Mouse (Mus musculus) 416B (cell line): ENCODE measurements around the gene Nabp1.
A peak's percentile ranks its signal among the peaks of the same experiment; 100 is the strongest.

Experiments
- DNase-seq: peaks from one replicate; pipeline ENCODE4 v3.0.0; 2011; ENCODE audit warnings: low read depth

Nabp1 gene

GRCm38 (mm10) chr1:51478262-51479026, at the start of gene Nabp1:
Gene Nabp1 (minus strand): TSS chr1:51478425.
- DNase-seq: peak; percentile 99

GRCm38 (mm10) chr1:51525563-51526265, 47.5 kb upstream of the Nabp1 start:
- peak; percentile 47 for DNase-seq

GRCm38 (mm10) chr1:51521651-51522050, 43.4 kb upstream of the Nabp1 start:
- DNase-seq: no peak

- no peak for DNase-seq
Measured at GRCm38 (mm10) chr1:51520246-51520780, 42.1 kb upstream of the Nabp1 start.

- DNase-seq: peak; percentile 22
Measured at GRCm38 (mm10) chr1:51519112-51519511, 40.9 kb upstream of the Nabp1 start.

GRCm38 (mm10) chr1:51515625-51516024, 37.4 kb upstream of the Nabp1 start:
- DNase-seq: no peak

GRCm38 (mm10) chr1:51515041-51515440, 36.8 kb upstream of the Nabp1 start:
- no peak for DNase-seq

GRCm38 (mm10) chr1:51514379-51514778, 36.2 kb upstream of the Nabp1 start:
- no peak for DNase-seq

GRCm38 (mm10) chr1:51513059-51513713, 35.0 kb upstream of the Nabp1 start:
- DNase-seq: no peak

GRCm38 (mm10) chr1:51512326-51512725, 34.1 kb upstream of the Nabp1 start:
- DNase-seq: no peak

- no peak for DNase-seq
Measured at GRCm38 (mm10) chr1:51509776-51510175, 31.6 kb upstream of the Nabp1 start.

GRCm38 (mm10) chr1:51509083-51509482, 30.9 kb upstream of the Nabp1 start:
- peak; percentile 94 for DNase-seq

GRCm38 (mm10) chr1:51508543-51508942, 30.3 kb upstream of the Nabp1 start:
- DNase-seq: no peak

GRCm38 (mm10) chr1:51507436-51507835, 29.2 kb upstream of the Nabp1 start:
- no peak for DNase-seq

GRCm38 (mm10) chr1:51506236-51506635, 28.0 kb upstream of the Nabp1 start:
- DNase-seq: no peak

GRCm38 (mm10) chr1:51505632-51506031, 27.4 kb upstream of the Nabp1 start:
- DNase-seq: peak; percentile 72

GRCm38 (mm10) chr1:51503055-51503454, 24.8 kb upstream of the Nabp1 start:
- peak; percentile 43 for DNase-seq

GRCm38 (mm10) chr1:51502353-51502752, 24.1 kb upstream of the Nabp1 start:
- no peak for DNase-seq

GRCm38 (mm10) chr1:51501251-51501650, 23.0 kb upstream of the Nabp1 start:
- no peak for DNase-seq

- no peak for DNase-seq
Measured at GRCm38 (mm10) chr1:51498601-51499098, 20.4 kb upstream of the Nabp1 start.

GRCm38 (mm10) chr1:51496163-51496562, 17.9 kb upstream of the Nabp1 start:
- no peak for DNase-seq

GRCm38 (mm10) chr1:51493592-51494307, 15.5 kb upstream of the Nabp1 start:
- no peak for DNase-seq
